Mouse (Mus musculus): ENCODE results near the gene Csf2rb2. TPM values are rescaled to one million over a fixed set of nuclear protein-coding genes. Genes with fewer than 3 reads are reported as not detected.
"Not testable (repeated sequence)": the region's sequence is repeated elsewhere in the genome, so short reads cannot be mapped to it uniquely, and the experiment has no call there.

Gene Csf2rb2
- total RNA-seq (2021) = 1 to 10 TPM in 1 of 2 experiments, under 1 TPM in 1; 0.38 to 1.1 TPM
- long read RNA-seq, experiment 1 = 0 reads
- long read RNA-seq, experiment 2 = 0 reads

DNA sequence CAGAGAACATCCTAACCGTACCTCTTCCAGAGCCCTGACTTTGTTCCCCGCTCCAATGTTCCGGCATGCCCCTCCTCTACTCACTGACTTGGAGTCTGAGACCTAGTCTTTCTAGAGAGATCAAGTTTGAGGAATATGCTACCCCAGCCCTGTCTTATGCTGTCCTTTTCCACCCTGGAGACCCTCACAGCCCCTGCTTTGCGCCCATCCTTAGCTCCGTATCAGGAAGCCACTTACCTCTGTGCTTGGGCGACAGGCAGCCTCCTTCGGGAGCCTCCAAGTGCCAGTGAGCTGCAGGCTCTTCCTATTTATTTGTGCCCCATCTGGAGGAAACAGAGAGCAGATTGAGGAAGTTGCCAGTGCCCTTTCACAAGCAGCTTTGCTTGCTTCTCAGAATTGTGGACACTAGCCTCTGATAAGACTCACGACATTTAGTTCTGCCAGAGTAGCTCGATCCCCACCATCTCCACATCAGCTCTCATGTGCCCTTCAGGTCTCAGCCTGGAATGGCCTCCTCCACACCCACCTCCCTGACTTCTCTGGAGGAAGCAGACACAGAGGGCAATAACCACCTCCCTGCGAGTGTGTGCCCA lies at the start of gene Csf2rb2:
Gene Csf2rb2 (minus strand): TSS at position 381 of the 593 bp plus-strand sequence.
- no peak for DNase-seq

DNA sequence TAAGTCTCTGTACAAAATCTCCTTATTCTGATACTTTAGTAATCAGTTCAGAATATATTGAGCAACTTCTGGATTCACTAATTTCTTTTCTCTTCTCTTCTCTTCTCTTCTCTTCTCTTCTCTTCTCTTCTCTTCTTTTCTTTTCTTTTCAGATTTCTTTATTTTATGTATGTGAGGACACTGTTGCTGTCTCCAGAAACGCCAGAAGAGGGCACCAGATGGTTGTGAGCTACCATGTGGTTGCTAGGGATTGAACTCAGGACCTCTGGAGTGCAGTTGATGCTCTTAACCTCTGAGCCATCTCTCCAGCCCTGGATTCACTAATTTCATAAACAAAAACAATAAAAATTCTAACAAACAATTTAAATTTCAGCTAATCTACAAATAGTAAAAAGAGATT lies 49.4 kb upstream of the Csf2rb2 start:
- DNase-seq = no peak

DNA sequence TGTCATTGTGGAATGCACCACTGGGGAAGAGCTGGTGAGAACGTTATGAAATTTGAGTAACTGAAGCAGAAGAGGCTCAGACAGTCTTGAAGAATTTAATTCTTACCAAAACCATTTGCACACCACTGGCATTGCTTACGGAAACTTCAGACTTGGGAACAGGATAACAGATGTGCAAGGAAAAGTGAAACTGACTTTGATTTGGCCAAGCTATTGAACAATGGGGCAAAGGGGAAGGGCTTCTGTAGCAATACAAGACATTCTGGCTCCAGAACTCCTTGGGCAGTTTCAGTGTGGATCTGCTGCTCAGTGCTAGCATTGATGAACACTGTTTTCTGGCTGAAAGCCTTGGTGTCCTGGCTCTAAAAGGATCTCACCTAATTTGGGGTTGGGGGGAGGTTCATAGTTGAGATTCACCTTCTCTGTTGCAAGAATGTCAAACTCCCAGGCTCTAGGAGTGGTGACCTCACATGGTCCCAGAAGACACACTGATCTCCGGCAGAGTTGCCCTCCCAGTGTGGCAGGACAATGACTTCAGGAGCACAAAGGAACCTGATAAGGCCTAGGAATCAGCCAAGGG lies 46.2 kb upstream of the Csf2rb2 start:
- no peak for DNase-seq

- no peak for DNase-seq
These were observed 39.0 kb upstream of the Csf2rb2 start for GRCm38 (mm10) chr15:78344567-78344966.

- DNase-seq = no peak
These were observed 38.2 kb upstream of the Csf2rb2 start for GRCm38 (mm10) chr15:78343683-78344082.

DNA sequence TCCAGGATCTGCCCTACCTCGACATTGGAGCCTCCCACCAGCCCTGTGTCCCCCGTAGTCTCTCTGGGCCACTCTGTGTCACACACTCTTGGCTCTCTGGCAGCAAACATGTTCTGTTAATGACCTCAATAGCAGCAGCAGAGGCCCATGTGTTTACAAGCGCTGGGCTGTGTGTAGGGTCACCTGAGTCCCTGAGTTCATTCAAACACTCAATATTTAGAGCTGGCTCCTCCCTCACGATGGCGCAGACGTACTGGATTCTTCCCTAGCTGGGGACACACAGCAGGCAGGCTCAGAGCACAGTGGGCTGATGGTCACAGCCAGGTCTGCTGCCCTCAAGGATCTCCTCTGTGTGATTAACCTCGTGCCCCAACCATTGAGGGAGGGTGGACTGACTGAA lies 35.4 kb upstream of the Csf2rb2 start:
- not testable (repeated sequence) for DNase-seq

- peak; percentile 57 for DNase-seq
These were observed 34.3 kb upstream of the Csf2rb2 start for GRCm38 (mm10) chr15:78339627-78340423.

GRCm38 (mm10) chr15:78334380-78334779 lies 28.9 kb upstream of the Csf2rb2 start:
- DNase-seq = no peak

DNA sequence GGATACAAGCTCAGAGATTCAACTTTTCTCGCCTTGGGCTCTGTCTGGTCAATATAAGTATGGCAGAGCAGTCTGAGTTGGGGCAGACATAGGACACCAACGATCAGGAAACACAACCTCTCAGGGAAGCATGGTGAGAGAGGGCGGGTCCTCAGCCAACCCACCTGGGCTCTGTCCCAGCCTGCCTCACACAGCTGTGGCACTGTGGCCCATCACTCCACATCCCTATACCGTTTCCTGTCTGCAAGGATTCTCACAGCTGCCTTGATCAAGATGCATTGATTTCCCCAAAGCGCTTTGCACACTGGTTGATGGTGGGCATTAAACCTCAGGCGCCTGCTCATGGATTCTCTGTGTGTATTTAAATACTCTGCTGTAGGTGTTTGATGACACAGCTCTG lies 27.5 kb upstream of the Csf2rb2 start:
- DNase-seq = no peak

DNA sequence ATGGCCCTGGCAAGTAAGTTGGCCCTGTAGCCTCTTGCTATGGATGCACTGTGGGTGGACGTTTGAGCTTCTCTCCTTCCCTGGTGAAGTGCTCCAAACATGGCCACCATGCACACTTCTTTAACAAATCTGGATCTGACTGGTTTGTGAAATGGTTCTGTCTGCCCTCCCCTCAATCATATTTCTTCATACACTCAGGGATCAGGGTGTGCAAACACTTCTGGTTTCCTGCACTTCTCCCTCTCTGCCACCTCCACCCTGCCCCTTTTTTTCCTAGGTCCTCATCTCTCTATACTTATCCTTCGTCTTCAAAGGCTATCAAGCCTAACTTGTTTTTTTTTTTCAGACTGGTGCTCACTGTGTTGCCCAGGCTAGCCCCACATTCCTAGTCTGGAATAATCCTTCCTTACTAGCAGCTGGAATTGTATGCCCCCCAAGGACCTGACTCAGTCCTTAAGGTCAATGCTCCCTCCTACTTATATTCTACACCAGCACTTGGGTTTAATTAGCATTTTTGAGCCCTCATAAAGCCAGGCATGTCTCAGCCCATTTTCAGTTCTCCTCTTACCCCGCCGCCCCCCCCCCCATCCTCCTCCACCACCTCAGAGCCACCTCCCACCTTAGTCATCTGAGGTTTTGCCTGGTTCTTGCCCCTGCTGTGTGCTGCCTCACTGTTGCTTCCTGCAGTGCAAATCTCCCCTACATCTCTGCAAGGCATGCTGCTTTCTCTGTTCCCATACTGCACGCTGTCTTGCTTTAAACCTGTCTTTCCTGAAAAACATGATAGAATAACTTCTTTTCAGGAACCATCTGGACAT lies 26.2 kb upstream of the Csf2rb2 start:
- DNase-seq = no peak

- DNase-seq = no peak
These were observed 25.2 kb upstream of the Csf2rb2 start for GRCm38 (mm10) chr15:78330706-78331105.

GRCm38 (mm10) chr15:78329972-78330371 lies 24.5 kb upstream of the Csf2rb2 start:
- not testable (repeated sequence) for DNase-seq

DNA sequence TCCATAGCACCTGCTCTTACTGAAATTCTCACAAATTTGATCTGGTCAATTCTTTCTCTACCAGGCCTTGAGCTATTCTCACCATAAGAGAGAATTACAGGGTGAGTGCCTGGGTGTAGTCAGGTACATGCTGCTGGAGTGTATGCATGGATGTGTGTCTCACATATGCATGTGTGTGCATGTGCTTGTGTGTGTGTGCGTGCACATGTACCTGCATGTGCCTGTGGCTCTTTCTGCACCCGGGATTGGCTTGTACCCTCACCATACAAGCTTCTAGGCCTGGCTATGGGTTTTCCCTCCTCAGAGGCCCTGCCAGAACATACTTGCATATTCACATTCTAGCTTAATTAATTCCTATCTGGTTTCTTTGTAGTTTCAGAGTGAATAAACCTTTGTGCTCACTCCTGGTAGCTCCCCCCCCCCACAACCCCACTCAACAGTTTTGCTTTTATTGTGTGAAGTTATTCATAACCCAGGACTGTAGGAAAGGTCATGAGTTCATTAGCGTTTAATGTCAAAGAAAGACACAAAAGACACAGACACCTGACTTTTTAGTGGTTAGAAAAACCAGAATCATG lies 23.1 kb upstream of the Csf2rb2 start:
- DNase-seq = no peak

GRCm38 (mm10) chr15:78327753-78328341 lies 22.3 kb upstream of the Csf2rb2 start:
- DNase-seq = not testable (repeated sequence)

DNA sequence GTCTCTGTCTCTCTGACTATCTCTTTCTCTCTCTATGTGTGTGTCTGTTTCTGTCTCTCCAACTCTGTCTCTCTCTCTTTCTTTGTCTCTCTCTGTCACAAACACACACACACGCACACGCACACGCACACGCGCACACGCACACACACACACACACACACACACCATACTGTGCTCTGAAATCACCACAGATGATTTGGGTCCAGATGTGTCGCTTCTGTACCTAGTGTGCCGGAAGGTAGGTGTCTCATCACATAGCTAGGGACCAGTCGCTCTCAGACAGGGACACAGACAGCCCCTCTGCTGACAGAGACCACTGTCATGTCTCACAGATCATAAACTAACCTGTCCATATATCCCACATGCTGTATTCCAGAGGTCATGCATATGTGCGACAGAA lies 21.2 kb upstream of the Csf2rb2 start:
- no peak for DNase-seq

DNA sequence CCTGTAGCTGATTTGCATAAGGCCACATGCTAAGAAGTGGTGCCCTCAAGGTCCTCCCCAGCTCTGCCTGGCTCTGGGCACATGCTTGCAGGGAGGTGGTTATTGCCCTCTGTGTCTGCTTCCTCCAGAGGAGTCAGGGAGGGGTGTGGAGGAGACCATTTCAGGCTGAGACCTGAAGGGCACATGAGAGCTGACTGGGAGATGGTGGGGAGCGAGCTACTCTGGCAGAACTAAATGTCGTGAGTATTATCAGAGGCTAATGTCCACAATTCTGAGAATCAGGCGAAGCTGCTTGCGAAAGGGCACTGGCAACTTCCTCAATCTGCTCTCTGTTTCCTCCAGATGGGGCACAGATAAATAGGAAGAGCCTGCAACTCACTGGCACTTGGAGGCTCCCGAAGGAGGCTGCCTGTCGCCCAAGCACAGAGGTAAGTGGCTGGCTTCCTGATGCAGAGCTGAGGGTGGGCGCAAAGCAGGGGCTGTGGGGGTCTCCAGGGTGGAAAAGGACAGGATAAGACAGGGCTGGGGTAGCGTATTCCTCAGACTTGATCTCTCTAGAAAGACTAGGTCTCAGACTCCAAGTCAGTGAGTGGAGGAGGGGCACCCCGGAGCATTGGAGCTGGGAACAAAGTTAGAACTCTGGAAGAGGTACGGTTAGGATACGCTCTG lies 20.3 kb upstream of the Csf2rb2 start, which contains the start of gene Csf2rb:
Gene Csf2rb (plus strand): TSS at position 82 of the 669 bp plus-strand sequence.
- no peak for DNase-seq

DNA sequence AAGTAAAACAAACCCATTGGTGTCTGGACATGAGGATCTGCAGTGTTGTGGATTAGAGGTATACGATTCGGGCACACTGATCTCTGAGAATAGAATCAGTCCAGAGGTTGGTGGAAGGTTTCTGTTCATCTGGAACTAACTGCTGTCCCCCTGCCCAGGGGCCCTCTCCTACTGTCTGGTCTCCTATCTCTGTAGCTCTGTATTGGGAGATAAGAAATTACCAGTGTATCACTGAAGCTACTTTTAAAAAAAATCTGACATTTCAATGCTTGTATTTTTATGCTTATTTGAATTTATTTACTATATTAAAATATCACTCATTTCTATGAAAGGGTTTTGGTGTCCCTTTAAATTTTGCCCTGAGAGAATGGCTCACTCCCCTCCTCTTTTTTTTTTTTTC lies 18.8 kb upstream of the Csf2rb2 start:
- no peak for DNase-seq

- DNase-seq = no peak
These were observed 17.8 kb upstream of the Csf2rb2 start for GRCm38 (mm10) chr15:78323366-78323765.

DNA sequence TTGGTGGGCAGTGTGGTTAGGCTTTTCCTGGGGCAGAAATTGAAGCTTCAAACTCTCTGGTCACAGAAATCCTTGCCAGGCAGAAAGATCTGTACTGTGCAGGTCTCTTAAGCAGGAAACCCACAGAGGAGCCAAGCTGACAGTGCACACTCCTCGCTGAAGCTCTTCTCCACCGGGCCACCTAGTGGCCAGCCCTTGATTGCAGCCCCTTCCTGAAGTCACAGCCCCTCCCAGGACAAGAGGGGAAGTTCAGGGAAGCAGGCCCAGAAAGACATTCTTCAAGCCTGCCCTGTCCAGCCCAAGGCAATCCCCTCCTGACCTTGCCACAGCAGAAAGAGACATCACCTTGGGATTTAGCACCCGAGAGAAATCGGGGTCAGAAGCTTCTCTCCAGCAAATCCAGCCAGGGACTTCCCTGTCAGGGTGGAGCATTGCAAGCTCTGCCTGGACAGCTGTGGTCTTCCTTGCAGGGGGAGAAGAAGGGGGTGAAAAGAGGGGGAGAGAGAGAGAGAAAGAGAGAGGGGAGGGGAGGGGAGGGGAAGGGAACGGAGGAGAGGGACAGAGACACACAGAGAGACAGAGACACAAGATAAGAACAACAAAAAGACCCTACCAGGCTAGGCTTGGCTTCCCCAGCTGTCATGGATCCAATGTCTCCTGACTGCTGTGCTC lies 15.4 kb upstream of the Csf2rb2 start:
- DNase-seq = peak; percentile 74
